Mouse (Mus musculus) layer of hippocampus, adult 18-20 months (tissue): ENCODE results near the gene Pam. TPM values are rescaled to one million over a fixed set of nuclear protein-coding genes. Genes with fewer than 3 reads are reported as not detected.

Experiments
- DNase-seq, 2 experiments: peaks; one replicate each; pipeline ENCODE4 v3.0.0; 2022; ENCODE audit warnings: low spot score in 2 of 2
- total RNA-seq, 2 experiments: library from RNA; stranded (reverse); gene quantifications; 2 replicates each; pipeline ENCODE4 v1.2.3; 2021

Pam gene
- total RNA-seq, 2 experiments from 2014 or later, result 188 to 199 TPM

GRCm38 (mm10) chr1:97916971-97917234 lies 178.5 kb downstream of the Pam start:
- no peak for DNase-seq

- DNase-seq, result no peak
Observed at GRCm38 (mm10) chr1:97916218-97916970, 179.1 kb downstream of the Pam start.

- no peak for DNase-seq
Observed at GRCm38 (mm10) chr1:97915726-97916125, 179.7 kb downstream of the Pam start.

GRCm38 (mm10) chr1:97910874-97911273 lies 184.6 kb downstream of the Pam start:
- no peak for DNase-seq

- DNase-seq, result no peak
Observed at GRCm38 (mm10) chr1:97909561-97909960, 185.9 kb downstream of the Pam start.

GRCm38 (mm10) chr1:97908736-97909135 lies 186.7 kb downstream of the Pam start:
- DNase-seq, result no peak

- no peak for DNase-seq
Observed at GRCm38 (mm10) chr1:97903912-97904460, 191.5 kb downstream of the Pam start.

GRCm38 (mm10) chr1:97902830-97903229 lies 192.6 kb downstream of the Pam start:
- DNase-seq, result no peak

GRCm38 (mm10) chr1:97900559-97901153 lies 194.8 kb downstream of the Pam start:
- DNase-seq, result no peak

- peak in 1 of 2 experiments; percentile 20 for DNase-seq
Observed at GRCm38 (mm10) chr1:97887511-97887910, 207.9 kb downstream of the Pam start.

GRCm38 (mm10) chr1:97883498-97883897 lies 211.9 kb downstream of the Pam start:
- no peak for DNase-seq

- no peak for DNase-seq
Observed at GRCm38 (mm10) chr1:97877037-97877436, 218.4 kb downstream of the Pam start.

GRCm38 (mm10) chr1:97873490-97874054 lies 221.9 kb downstream of the Pam start:
- no peak for DNase-seq

- peak in 1 of 2 experiments; percentile 52 for DNase-seq
Observed at GRCm38 (mm10) chr1:97872493-97872892, 223.0 kb downstream of the Pam start.

GRCm38 (mm10) chr1:97872072-97872471 lies 223.4 kb downstream of the Pam start:
- no peak for DNase-seq

- DNase-seq, result no peak
Observed at GRCm38 (mm10) chr1:97864135-97864534, 231.3 kb downstream of the Pam start.

- DNase-seq, result peak; percentile 87 to 96
Observed at GRCm38 (mm10) chr1:97863140-97863539, 232.3 kb downstream of the Pam start.

- no peak for DNase-seq
Observed at GRCm38 (mm10) chr1:97862734-97863133, 232.7 kb downstream of the Pam start.

GRCm38 (mm10) chr1:97854256-97854655 lies 241.2 kb downstream of the Pam start:
- DNase-seq, result no peak

GRCm38 (mm10) chr1:97851601-97852175 lies 243.8 kb downstream of the Pam start:
- peak in 1 of 2 experiments; percentile 44 for DNase-seq

- no peak for DNase-seq
Observed at GRCm38 (mm10) chr1:97848601-97849241, 246.7 kb downstream of the Pam start.
